Mouse (Mus musculus) heart, postnatal 14 days (tissue): ENCODE measurements at regions not wholly inside any gene's neighbourhood (a gene's known extent, or its start where the extent isn't known, plus 50 kb on each side); places are given as distances from the start of the nearest gene placed in this dataset.
"Not testable (repeated sequence)": the region's sequence is repeated elsewhere in the genome, so short reads cannot be mapped to it uniquely, and the experiment has no call there.

Experiments used
- DNase-seq, 2 experiments: peaks; one replicate each; pipeline ENCODE4 v3.0.0; 2021 to 2022
- intact Hi-C: fragments of 180-260 bp; cut with DNase I; formaldehyde crosslinking; loops from one replicate; pipeline ENCODE4 v1.15.1; 2025

DNA sequence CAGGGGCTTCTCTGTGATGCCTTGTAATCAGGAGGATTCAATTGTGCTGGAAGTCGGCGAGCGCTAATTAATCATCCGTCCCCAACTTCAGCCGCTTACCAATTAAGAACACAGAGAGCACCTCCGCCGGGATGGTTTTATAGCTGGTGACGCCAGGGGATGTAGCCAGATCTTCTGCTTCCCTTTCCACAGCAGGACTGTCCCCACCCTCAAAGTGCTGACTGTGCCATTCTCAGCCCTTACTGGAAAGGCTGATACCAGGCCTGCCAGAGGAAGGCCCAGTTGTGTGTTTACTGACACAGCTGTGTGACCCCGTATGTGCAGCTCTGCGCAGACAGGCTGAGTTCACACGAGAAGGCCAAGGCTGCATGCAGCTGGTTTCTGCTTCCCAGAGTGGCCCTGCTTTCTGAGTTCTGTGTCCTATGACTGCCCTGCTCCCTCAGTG is 59.9 kb upstream of the Bend4 start:
- no peak for DNase-seq
- intact Hi-C loops: no loop called here

DNA sequence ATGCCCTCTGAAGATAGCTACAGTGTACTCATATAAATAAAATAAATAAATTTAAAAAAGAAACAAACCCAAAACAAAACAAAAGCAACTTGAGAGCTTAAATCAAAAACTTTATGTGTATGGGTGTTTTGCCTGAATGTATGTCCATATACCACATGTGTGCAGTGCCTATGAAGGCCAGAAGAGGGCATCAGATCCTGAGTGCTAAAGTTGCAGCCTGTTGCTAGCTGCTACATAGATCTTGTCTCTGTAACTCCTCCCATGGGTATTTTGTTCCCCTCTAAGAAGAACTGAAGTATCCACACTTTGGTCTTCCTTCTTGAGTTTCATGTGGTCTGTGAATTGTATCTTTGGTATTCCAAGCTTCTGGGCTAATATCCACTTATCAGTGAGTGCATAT is 62.6 kb upstream of the Bend4 start:
- DNase-seq, intact Hi-C loops: not testable (repeated sequence)

GRCm38 (mm10) chr5:67492893-67493302 is 64.8 kb upstream of the Bend4 start:
- no peak for DNase-seq
- intact Hi-C loops: no loop called here

DNA sequence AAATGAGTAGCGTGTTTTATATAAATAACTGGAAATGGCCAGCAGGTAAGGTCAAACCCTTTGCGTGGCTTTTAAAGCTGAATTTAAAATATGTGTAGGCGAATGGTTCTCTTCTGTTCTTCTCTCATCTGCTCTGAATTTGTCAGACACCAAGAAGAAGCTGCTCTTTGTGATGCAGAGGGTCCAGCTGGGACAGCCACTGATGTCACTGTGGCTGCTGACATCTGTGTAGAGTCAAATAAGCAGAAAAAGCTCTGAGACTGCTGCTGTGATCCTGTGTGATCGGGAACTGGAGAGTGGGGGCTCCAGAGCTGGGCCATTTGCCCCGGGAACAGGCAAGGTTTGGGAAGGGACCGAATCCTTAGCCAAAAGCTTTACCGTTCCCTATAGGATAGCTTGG is 68.6 kb upstream of the Bend4 start:
- no peak for DNase-seq
- intact Hi-C loops: no loop called here

DNA sequence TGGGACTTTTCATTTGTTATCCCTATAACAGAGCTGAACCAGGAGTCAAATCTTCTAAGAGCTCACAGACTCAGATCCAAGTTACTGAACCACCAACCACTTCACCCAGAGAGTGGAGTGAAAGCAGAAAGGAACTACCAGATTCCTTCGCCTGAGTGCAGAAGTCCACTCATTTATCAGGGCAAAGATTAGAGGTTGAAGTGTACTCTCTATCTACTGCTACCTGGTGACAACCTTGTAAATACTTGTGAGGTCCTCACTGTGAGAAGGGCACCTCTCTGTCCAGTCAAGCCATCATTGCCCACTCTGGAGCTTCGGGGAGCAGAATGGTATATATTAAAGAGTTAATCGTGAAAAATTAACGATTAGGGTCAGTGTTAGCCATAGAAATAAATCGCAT is 87.4 kb upstream of the Shisa3 start:
- intact Hi-C loops: no loop called here

DNA sequence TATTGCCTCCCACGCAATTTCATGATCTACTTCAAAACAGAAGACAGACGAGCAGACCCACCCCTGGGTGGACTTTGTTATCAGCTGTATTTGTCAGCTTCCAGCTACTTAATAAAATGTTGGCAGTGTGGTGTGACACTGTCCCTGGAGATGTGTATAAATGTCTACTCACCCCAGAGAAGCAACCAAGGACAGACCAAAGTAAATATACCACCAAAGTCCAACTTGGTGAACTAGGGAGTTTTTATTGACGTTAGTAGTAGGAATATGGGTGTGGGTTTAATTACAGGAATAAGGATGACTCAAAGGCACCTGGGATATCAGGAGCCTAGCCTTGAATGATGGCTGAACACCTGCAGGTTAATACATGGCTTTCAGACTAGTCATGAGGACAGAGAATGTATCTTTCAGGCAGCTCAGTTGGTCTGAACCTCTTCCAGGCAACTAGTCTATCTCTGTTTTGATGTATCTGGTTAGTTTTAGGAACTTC is 86.2 kb upstream of the Shisa3 start:
- no peak for DNase-seq
- intact Hi-C loops: no loop called here

More for the DNA sequence above, 87.4 kb upstream of the Shisa3 start:
- no peak for DNase-seq

DNA sequence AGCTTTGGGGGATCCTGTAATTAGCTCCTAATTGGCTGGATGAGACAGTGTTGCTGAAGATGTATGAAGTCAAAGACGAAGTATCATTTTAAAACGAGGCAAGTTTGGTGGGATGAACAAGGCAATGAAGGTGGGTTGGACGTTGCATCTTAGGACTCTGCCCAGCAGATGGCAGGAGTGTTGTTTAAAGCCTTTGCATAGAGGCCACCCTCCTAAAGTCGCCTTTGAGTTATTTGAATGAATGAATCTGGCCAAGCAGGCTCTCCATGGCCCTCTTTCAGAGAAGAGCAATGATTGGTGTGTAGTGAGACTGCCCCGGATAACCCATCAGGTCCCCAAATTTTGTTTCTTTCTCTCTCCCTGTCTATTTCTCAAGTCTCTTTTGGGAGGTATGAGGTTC is 77.5 kb upstream of the Shisa3 start:
- DNase-seq: no peak
- intact Hi-C loops: loop anchor here (5.0 to 10.0 kb wide), 2 partner anchors 482 to 585 kb away; no protein-coding TSS in a partner anchor

- intact Hi-C loops: loop anchor here (5.0 to 10.0 kb wide), 2 partner anchors 481 to 584 kb away; no protein-coding TSS in a partner anchor
- peak in 1 of 2 experiments; percentile 28 for DNase-seq
Measured at GRCm38 (mm10) chr5:67530957-67531356, 76.7 kb upstream of the Shisa3 start.

DNA sequence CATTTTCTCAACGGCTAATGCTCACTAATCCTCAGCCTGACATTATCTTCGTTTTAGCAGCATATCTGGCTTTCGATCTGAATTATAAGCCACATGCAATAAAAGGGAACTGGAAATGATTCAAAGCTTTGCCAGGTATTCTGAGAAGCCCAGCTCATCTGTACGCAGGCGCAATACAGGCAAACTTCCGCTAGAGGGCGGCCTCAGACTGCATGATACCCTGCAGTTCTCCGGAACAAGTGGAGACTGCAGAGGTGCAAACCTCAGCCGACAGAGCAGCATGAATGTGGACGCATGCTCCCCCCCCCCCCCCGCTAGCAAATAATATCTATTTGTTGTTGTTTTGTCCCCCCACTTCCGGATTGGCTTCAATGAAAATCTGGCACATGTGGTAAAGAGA is 75.3 kb upstream of the Shisa3 start:
- intact Hi-C loops: loop anchor here (1.0 to 10.0 kb wide), 3 partner anchors 194 to 582 kb away; no protein-coding TSS in a partner anchor
- peak; percentile 83 to 86 for DNase-seq

GRCm38 (mm10) chr5:67532756-67533255 is 74.9 kb upstream of the Shisa3 start:
- peak; percentile 41 to 42 for DNase-seq
- intact Hi-C loops: loop anchor here (1.0 to 10.0 kb wide), 3 partner anchors 193 to 582 kb away; no protein-coding TSS in a partner anchor

DNA sequence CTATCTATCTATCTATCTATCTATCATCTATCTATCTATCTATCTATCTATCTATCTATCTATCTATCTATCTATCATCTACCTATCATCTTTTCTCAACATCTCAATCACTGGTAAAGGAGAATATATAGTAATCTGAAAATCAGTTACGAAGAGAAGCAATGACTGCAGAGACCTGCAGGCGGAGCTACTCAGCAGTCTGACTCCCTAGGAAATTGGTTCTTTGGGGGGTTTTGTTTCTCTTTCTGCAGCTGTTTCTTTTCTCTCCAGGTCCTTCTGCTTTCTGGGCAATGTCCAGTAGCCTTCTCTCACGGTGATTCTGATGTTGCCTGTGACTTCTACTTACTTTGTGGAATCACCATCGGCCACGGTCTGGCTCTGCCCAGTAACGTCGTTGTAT is 73.6 kb upstream of the Shisa3 start:
- intact Hi-C loops: loop anchor here (5.0 to 10.0 kb wide), 2 partner anchors 478 to 581 kb away; no protein-coding TSS in a partner anchor
- DNase-seq: no peak

- peak; percentile 18 to 27 for DNase-seq
- intact Hi-C loops: loop anchor here (10.0 kb wide), 1 partner anchor 577 kb away; no protein-coding TSS in a partner anchor
Measured at GRCm38 (mm10) chr5:67537990-67538389, 69.7 kb upstream of the Shisa3 start.

DNA sequence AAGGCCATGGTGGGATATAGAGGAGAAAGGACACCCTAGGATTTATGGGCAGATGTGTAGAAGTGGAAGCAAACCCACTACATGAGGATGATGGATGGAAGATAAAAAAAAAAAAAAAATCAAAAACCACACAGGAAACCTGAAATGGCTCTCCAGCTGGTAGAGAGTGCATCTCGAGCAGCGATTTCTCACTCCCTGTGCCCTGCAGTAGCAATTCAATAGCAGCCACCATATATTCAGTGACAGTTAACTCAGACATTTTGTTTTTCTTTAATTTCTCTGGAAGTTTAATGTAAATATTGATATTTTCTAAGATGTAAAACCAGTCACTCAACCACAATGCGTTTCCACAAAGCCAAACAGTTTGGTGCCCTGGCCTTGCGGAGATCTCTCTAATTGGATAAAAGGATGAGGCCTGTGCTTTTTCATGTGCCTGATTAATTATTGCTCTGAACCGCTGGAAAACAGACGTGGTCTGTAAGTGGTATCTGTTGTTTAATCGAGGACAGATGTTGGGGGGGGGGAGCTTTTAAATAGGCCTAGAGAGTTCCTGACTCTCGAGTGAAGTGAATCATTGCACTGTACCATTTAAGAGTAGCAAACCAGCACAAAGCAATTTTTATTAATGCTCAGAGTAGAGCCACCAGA is 68.0 kb upstream of the Shisa3 start:
- intact Hi-C loops: loop anchor here (10.0 kb wide), 1 partner anchor 575 kb away; no protein-coding TSS in a partner anchor
- no peak for DNase-seq

GRCm38 (mm10) chr5:67541867-67542266 is 65.8 kb upstream of the Shisa3 start:
- DNase-seq: peak; percentile 23 to 31
- intact Hi-C loops: no loop called here

- intact Hi-C loops: no loop called here
- no peak for DNase-seq
Measured at GRCm38 (mm10) chr5:67544028-67544589, 63.6 kb upstream of the Shisa3 start.

GRCm38 (mm10) chr5:67550257-67550656 is 57.4 kb upstream of the Shisa3 start:
- intact Hi-C loops: no loop called here
- DNase-seq: no peak

DNA sequence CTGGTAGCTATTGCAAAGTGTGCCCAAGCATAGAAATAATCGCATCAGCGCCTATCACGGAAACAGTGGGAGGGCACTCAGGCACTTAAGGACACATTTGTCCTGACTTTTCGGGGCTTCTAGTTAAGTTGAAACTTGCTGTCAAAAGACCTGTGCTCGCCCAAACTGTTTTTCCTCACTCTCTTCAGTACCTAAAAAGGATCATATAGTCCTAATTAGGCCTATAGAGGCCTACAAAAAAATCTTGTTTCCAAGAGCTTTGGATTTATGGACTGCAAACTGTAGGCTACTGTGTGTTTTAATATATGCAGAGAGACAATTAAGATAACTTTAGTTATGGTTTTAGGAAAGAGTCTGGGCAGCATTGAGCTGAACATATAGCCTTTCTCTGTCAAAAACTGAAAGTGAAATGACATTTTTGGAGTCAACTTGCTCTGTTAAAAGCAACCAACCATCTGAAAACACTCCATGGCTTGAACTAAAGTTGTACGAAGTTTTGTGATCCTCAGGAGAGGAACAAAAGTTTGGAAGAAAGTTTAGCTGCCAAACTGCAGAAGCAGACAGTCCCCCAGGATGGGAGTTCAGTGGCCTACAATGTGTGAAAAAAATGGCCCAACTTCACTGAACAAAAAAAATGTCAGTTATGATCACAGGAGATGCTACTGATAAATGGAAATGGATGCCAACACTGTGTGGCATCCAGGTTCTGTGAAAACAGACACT is 55.9 kb upstream of the Shisa3 start:
- intact Hi-C loops: no loop called here

GRCm38 (mm10) chr5:67552865-67553264 is 54.8 kb upstream of the Shisa3 start:
- no peak for DNase-seq
- intact Hi-C loops: no loop called here

More for the DNA sequence above, 55.9 kb upstream of the Shisa3 start:
- no peak for DNase-seq
